Mouse (Mus musculus) kidney, adult 9 months (tissue): Measurements from ENCODE around the gene Wapl.
A peak's percentile ranks its signal among the peaks of the same experiment; 100 is the strongest.

Experiments used
- DNase-seq: peaks from one replicate; pipeline ENCODE4 v3.0.0; 2022

Wapl gene

DNA sequence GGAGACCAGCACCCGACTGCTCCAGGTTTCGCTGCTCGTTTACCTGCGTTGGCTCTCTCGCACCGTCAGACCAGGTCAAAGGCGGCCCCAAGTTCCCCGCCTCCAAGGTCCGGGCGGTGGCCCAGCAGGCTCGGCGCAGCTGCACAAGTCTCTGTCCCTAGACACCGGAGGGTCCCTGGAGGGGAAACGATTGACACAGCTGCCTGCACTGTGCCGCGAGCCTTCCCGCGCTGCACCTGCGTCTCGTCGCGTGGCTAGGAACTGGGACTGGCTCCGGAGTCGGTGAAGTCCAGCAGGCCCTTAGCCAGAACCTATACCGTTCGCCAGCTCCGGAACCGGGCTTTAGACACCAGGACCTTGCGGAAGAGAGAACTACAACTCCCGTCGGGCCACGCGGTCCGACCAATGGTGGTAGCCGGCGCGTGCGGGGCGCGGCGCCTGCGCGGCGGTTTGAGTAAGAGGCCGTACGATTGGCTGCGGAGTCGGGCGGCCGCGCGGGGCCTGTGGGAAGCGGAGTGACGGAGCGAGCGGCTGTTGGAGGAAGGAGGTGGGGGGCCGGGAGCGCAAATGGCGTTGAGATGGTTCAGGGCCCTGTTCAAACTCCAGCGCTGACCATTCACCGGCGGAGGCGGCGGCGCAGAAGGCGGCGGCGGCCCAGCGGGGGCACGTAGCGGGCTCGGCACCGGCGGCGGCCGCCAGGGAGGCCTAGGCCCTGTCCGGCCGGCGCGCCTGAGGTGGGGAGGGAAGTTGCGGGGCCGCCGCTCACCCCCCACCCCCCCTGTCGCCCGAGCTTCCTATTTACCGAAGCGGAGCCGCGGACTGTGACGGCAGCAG lies at the start of gene Wapl:
Gene Wapl, plus strand, starts transcription at position 534 of the 834 bp plus-strand sequence.
- peak; percentile 98 for DNase-seq

DNA sequence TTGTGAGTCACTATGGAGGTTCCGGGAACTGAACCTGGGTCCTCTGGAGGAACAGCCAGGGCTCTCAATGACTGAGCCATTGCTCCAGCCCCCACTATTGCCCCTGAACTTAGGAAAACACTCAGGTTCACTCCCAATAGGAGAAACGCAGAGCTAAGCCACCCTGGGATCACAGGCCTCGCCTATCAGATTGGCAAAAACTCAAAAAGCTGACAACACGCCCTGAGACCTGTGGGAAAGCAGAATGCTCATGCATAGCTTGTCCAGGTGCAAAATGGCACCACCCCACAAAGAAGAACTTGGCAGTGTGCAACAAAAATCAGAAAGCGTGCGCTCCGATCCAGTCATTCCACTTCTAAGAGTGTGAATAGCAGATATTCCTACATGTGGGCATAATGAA lies 46.9 kb upstream of the Wapl start:
- no peak for DNase-seq

DNA sequence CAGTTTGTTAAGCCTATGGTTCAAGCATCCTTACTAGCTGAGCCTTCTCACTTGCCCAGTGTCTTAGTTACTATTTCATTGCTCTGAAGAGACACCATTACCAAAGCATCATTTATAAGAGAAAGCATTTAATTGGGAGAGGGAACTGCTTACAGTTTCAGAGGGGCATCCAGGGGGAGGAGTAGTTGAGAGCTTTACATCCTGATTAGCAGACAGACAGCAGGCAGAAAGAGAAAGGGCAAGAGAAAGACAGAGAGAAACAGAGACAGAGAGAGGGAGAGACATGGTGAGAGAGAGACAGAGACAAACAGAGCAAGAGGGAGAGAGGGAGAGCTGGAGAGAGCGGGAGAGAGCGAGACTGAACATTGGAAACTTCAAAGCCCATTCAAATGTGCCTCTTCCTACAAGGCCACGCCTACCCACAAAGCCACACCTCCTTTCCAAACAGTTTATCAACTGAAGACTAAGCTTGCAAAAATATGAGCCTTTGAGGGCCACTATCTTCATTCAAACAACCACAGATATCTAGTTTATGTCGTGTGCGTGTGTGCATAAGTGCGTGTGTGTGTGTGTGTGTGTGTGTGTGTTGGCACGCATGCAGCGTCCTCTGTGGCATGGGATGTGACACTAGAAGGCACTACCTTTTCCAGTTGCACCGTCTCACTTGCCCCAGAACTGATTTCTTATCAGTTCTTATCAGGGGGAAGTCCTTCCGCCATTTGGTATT lies 40.8 kb upstream of the Wapl start:
- no peak for DNase-seq

DNA sequence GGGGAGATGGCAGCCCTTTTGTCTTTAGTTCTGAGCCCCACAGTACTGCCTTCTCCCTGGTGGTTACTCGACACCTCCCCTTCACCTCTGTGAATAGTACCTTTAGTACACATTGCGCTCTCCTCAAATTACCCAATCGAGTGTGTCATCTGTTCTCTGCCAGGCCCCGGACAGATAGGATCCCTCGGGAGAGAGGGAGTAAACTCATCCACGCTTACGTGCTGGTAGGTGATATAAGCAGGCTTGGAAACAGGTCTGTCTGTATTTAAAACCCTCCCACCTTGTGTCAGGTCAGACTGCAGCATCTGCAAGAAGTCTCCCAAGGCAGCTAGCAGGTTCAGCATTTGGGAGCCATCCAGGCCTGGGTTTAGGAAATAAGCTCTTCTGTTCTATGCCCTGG lies 38.5 kb upstream of the Wapl start:
- DNase-seq = no peak

DNA sequence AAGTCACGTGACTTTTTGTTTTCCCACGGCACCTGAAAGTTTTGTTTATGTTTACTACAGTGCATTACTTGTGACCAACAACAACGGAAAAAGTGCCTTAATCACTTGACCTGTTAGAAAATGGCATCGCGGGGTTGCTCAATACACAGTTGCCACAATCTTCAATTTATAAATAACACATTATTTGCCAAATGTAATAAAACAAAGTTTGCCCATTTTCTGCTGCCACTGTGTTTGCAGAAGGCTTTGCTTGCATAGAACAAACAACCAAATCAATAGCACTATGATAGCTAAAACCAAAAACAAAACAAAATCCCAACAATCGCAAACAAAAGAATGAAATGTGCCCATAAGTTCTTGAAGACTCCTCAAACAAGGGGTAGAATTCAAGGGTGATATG lies 38.0 kb upstream of the Wapl start:
- no peak for DNase-seq

DNA sequence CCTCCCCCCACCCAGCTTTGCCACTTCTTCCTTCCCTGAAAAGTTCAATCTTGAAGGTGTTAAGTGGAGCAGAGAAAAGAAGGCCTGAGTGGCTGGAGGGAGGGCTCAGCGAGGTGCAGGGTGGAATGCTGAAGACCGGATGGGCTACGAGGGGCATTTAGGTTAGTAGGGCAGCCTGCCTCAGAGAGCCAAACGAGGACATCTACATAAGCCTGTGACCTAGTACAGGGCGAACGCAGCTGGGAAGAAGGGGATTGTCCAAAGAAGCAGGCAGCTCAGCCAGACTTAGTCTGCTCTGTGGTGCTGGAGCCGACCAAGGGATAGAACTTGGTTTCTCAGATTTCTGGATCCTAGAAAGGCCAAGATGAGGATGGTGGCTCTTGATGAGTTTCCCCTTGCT lies 29.6 kb upstream of the Wapl start:
- no peak for DNase-seq

DNA sequence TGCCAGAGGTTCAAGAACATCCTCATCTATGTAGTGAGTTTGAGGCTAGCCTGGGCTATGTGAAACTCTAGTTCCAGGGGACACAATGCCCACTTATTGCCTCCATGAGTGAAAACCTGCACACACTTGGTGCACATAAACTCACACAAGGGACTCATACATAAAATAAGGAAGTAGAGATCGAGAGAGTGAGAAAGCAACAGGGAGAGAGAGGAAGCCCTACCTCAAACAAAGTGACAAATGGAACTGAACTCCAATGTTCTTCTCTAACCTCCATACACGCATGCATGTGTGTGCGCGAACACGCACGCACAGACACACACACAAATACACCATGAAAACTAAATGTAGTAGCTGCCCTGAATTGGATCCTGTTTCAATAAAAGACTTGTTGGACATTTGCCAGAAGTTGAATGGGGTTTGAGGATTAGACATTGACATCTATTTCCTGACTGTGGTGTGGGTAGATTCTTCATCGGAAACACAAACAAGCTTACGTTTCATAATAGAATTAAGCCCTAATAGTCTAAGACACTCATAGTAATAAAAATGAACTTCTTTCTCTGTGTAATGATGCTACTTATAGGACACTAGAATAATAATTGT lies 25.8 kb upstream of the Wapl start:
- DNase-seq = no peak

DNA sequence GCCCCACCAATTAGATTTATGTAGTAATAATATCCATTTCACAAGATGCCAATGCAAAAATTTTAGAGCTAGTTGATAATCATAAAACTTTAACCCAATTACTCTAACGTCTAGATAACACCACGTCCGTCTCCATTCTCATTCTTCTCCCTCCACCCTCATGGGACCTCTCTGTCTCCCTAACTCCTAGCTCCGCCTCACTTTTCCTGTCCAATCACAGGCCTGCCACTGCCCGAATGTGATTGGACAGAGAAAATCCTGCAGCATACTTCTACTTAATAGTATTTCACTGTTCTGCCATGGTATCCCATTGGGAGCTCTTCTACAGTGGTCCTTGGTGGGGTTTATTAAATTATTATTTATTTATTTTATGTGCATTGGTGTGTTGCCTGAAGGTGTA lies 16.6 kb upstream of the Wapl start:
- DNase-seq = no peak

DNA sequence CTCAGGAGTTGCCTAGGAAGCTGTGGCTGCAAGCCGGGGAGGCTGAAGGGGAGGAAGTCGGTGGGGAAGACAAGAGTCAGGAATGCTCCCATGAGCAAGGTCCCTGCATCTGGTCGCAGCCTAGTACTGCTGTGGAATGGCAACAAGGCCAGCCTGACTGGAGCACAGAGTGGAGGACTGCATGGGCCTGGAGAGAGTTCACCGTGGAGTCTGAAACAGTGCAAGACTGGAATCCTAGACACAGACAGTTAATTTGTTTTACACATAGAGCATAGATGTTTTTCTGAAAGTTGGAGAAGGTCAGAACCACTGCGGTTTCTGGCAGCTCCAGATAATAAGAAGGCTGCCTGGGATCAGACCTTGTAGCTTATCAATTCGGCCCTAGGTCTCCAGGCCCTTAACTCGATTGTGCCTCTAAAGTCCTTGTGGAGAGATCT lies 13.4 kb upstream of the Wapl start:
- no peak for DNase-seq

DNA sequence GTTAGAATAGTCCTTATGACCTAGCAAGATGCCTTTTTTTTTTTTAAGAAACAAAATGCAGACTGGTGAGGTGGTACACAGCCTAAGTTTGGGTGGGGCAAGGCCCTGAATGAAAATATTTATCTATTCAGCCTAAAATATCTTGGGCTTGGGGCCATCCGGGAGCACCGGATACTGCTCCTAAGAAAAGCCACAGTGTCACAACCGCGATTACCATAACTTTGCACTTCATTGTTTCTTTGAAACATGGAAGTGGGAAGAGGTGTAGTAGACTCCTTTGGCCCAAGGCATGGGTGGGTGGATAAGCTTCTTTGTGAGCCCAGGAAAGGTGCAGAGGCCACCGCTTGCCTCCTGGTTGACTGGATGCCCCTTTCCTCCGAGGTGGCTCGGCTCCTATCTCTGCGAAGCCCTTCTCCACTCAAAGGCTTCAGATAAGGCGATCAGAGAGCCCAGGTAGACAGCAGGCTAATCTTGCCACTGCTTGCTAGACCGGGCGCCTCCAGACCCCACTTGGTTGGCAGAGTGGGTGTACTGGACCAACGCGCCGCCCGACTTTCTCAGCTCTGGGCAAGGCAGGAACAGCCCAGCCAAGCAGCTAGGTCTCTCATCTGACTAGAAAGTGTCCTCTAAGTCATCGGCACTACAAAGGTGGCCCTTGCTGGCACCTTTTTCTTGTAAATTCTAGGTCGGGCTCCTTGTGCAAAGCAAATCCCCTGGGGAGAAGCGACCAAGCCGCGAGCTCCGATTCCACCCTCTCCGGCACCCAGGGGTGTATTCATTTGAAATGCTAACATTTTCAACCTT lies 12.7 kb upstream of the Wapl start:
- no peak for DNase-seq

DNA sequence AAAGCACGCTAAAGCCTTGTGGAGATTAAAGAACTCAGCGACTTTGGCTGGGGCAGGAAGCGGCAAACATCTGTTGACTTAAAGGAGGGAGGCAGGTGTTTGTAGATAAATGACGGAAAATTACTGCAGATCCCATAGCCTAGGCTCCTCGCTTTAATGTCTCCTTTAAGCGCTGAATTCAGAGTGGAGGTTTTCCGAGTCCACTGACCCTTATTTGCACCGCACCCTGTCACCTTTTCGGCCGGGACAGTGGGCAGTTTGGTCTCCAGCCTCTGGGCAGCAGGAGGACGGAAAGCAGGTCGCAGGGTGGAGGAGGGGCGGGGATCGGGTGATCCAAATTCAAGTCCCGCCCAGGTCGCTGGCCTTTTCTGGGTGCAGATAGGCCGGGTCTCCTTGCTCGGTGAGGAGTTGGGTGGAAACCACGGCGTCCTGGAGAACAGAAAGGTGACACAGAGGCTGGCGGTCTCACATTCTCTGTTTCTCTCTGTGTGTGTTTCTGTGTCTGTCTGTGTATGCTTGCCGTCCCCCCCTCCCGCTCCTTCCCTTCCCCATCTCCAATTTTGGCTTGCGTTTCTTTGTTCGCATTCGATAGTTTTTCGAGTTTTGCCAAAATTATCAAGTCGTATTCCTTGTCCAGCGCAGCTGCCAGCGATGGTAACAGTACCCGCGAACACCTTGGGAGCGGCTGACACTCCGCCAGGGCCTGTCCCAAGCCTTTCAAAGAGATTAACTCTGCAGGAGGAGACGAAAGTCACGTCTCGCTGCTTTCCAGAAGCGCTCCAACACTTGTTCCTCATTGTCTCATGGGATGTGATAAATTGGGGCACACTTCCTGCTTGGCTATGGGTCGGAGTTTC lies 11.9 kb upstream of the Wapl start:
- peak; percentile 64 for DNase-seq

DNA sequence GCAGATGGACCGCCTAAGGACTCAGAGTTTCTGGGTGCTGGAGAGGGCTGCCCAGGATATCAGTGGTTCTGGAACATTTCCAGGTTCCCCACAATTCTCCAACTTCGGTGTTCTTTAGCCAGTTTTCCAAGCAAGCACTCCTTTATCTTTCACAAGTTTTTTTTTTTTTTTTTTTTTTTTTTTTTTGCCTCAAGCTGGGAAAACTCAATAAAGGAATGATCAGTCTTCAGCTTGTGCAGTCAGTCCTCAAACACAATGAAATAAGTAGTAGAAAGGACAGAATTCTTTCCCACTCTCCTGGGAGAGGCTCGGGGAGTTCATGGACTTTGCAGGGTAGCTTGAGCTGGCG lies 11.3 kb upstream of the Wapl start:
- DNase-seq = no peak

DNA sequence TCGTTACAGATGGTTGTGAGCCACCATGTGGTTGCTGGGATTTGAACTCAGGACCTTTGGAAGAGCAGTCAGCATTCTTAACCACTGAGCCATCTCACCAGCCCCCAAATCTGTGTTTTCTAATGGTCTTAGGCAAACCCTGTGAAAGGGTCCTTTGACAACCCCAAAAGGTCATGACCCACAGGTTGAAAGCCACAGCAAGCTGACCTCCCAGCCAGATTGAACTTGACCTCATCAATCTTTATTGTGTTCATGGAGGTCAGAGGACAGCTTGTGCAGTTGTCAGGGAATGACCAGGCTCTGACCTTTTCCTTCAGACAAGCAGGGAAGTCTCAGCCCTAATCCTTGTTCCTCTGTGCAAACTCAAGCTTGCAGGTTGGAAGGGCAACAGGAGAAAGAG lies 10.3 kb upstream of the Wapl start:
- DNase-seq = no peak

DNA sequence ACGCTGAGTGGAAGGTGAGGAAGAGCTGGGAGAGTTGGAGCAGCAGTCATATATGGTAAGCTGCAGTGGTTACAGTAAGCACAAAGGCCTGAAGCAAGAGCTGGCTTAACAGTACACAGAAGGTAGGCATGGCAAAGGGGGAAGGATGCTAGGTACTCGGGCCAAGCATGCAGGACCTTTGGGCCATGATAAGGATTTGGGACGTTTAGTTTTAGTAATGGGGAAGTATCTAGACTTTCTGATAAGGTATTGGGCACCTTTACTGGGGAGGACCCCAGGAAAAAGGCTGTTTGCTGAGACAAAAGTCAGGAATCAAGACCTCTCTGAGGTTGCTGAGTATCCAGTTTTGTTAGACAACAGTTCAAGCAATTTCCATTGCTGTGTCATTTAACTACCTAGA lies 4.6 kb upstream of the Wapl start:
- DNase-seq = no peak

DNA sequence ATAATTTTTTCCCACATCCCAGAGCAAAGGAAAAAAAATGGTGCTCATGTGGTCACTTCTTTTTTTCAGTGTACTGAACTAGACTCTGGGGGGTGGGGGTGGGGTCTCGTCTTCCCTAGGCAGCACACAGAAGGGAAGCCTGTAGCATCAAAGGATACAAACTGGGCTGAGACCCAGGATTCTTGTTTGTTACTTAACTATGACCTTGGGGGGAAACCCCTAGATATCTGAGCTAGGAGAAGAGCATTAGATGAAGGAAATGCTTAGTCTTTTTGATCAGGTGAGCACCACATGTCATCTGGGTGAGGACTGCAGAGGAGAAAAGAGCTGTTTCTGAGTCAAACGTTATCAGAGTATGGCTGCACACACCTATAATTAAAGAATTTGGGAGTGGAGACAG lies 3.5 kb upstream of the Wapl start:
- DNase-seq = no peak

DNA sequence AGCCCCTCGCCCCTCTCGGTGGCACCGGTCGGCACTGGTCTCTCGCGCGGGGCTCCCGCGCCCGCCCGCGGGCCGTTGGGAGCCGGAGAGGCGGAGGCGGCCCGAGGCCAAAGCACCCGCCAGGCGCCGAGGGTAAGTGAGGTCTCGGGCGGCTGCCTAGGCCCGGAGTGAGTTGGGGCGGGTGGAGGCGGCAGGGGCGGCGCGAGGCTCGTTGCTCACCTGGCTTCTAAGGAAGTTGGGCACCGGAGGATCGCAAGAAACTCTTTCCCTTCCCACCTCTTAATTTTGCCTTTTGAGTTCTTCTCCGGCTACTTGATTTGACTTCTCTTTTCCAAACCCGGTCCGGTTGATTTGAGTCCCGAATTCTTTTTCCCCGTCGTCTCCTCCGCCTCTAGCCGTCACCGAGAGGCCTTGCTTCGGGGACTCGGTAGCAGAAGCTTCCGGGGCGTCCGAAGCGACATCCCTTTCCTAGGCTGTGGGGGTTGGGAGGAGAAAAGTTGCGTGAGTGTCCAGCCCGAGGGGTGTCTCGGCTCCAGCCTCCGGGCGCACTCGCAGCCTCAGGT lies 582 bp downstream of the Wapl start:
- peak; percentile 56 for DNase-seq

DNA sequence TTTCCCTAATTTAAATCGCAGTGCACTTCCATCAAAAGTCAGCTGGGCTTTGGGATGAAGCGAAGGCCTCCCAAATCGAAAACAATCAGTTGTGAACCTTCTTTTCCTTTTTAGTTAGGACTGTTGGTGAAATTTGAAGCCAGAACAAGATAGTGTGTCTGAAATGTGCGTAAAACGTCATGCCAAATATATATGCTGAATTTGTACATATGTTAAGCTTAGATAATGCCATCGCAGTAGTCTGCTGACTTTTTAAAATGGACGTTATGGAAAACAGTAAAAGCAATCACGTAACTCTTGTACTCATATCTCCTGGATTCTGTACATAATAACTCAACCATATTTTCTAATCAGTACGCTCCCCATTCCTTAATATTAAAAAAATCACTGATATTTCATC lies 1.2 kb downstream of the Wapl start:
- no peak for DNase-seq

DNA sequence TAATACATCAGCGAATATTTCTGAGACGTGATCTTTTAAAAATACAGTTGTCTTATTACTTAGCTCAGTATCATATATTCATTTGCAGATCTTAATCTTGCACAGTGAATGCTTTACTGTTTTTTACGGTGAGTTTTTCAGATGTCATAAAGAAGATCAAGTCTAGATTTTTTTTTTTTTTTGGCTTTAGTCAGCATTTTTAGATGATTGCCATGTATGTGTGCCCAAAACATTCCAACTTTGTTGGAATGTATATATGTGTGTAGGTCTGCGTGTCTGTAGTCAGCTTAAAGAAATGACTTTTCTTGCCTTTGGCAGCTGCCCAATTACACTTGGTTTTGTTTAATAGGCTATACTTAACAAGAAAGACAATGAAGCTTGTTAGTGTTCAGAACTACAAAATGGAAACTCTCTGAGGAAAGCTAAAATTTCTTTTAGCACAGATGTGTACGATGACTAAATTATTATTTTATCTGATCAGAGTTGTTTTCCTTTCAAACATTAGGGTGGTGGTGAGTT lies 1.7 kb downstream of the Wapl start:
- DNase-seq = no peak

DNA sequence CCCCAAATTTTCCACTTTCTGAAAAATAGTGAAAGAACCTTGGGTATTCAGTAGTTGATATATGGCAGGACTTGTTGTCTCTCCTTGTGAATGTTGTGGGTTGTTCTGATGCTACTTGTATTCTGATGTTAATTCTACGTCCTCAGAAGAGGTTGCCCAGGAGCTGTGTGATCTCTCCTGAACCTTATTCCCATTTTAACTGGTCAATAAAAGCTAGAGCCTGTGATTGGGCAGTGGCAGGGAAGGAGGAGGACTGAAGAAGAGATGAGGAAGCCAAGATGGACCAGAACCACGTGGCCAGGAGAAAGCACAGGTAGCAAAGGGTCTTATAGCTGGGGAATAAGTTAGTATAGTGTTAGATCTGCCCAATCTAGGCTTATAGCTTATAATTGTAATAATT lies 7.1 kb downstream of the Wapl start:
- no peak for DNase-seq

DNA sequence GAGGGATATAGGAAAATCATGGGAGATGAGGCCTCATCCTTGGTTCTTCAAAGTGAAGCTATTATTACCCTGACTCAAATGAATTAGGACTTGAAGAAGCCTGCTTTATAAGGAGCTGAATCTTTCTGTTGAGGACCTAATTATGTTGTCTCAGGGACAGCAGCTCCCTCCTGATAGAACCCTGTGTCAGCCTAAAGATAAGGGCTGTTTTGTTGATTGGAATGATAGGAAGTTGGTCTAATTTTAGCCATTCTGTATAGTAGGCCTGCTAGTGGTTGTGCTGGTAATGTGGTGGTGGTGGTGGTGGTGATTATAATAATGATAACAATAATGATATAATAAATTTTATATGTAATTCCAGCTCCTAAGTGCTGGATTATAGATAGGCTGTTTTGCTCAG lies 11.3 kb downstream of the Wapl start:
- no peak for DNase-seq

DNA sequence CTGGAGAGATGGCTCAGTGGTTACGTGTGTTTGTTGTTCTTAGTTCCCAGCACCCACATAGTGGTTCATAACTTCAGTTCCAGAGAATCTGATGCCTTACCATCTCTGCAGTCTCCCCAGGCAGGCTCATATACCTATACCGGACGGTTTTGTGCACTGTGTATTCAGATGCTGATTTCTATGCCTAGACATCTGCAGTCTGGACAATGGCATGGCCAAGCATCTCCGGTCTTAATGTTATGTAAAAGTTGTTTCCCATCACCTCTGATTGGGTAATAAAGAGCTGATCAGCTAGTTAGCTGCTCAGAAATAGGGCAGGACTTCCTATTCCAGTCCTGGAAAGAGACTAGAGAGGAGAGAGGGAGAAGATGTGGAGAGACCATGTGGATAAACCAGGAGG lies 20.2 kb downstream of the Wapl start:
- no peak for DNase-seq

DNA sequence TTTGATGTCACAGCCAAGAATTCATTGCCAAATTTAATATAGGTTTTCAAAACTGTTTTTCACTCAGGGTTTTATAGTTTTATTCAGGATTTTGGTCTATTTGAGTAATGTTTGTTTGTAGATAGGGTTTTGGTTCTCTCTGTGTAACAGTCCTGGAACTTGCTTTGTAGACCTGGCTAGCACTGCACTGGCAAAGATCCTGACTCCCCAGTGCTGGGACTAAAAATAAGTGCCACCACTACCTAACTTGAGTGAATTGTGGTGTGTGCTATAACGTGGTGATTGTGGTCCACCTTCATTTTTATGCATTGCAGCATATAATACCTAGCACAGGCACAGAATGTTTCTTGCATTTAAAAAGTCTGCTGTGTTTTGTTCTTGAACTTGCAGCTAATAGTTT lies 23.6 kb downstream of the Wapl start:
- no peak for DNase-seq
